Mouse (Mus musculus) lung, postnatal 4 days (tissue): ENCODE measurements at regions not wholly inside any gene's neighbourhood (a gene's known extent, or its start where the extent isn't known, plus 50 kb on each side); places are given as distances from the start of the nearest gene placed in this dataset.
A peak's percentile ranks its signal among the peaks of the same experiment; 100 is the strongest.

Experiments used
- DNase-seq, 2 experiments: peaks; one replicate each; pipeline ENCODE4 v3.0.0; 2021

- no peak for DNase-seq
Observed at GRCm38 (mm10) chr3:53393945-53394344, 69.2 kb downstream of the Nhlrc3 start.

GRCm38 (mm10) chr3:53381704-53382581 lies 81.2 kb downstream of the Nhlrc3 start:
- no peak for DNase-seq

DNA sequence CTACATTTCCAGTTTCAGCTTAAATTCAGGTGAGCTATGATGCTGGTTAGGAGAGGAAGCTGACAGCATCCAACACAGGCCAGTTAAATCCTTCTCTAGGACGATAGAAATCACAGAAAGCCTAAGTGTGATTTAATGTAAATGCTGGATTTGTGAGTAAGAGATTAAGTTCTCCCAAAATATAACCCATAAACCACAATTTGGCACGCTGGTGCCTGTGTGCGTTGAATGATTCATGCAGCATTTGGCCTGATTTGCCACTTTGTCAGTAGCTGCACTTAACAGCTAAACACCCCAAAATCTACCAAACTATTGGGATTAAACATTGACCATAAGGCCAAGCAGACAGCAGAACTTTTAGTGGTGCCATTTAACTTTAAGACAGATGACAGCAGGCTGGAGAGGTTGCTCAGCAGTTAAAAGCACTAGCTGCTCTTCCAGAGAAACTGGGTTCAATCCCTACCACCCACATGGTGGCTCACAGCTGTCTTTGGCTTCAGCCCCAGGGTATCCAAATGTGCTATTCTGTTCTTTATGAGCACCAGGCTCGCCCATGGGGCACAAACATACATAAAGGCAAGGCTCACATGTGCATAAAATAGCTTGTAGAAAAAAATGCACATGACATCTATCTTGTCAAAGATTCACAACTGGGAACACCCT lies 83.5 kb downstream of the Nhlrc3 start:
- DNase-seq: no peak

GRCm38 (mm10) chr3:53376864-53377447 lies 86.2 kb downstream of the Nhlrc3 start:
- no peak for DNase-seq

DNA sequence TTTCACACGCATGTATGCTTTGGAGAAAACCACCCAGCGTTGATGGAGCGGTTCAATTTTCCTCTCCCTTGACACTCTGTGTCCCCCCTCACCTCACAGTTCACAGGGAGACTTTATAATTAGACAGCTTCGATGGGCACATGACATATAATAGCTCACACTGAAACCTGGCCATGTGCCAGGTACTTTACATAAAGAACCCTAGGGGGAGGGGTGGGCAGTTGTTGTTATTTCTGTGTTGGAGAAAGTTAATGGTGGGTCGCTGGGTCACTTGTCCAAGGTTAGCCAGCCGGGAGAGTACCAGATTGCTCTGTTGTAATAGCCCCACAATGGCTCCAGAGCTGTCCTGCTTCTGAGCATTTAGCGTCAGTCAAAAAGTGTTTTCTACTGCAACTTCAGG lies 90.2 kb downstream of the Nhlrc3 start:
- no peak for DNase-seq

DNA sequence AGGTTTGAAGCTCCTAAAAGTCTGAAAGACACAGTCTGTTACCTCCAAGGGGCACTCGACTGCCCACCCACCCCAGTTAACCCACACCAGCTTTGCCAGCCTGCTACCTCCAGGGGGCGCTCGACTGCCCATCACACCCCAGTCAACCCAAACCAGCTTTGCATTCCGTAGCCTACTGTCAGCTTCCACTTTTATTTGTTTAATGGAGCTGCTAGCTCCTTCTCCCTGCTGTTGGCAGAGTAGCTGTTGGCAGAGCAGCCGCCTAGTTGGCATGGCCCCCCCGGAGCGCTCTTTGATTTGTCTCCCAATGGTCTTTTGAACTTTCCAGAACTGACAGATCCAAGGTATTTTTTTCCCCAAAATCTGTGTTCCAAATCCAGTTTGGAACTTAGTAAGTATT lies 91.2 kb downstream of the Nhlrc3 start:
- no peak for DNase-seq

DNA sequence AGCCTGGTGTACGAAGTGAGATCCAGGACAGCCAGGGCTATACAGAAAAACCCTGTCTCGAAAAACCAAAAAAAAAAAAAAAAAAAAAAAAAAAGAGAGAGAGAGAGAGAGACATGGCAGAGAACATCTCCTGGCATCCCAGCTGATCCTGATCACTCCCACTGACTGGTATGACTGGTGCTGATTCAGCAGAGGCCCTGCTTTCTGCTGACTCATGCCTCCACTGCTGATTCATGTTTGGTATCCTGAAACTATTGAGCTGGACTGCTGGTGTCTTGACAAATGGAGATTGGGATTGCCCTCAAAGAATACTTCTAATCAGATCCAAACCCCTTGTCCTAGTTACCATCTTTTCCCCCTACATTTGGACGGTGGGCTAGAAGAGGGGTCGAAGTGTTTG lies 101.9 kb downstream of the Nhlrc3 start:
- no peak for DNase-seq

DNA sequence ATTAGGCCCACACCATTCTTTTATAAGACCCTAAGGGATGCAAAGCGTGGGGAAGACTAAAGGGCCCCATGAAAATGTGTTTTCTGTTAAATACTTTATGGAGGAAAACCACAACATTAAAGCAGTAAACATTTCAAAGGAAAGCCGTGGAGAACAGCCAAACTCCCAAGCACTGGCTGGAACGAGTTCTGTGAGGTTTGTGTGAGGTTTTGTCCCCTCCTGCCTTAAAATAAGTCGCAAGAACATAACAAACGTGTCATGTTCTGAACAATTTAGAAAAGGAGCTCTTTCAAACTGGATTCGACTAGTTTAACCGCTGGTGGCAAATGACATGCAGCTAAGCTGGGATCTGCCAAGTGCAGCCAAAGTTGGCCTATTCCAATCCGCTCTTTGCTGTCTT lies 109.4 kb downstream of the Nhlrc3 start:
- DNase-seq: no peak

- DNase-seq: no peak
Observed at GRCm38 (mm10) chr3:53353282-53353681, 109.8 kb downstream of the Nhlrc3 start.

DNA sequence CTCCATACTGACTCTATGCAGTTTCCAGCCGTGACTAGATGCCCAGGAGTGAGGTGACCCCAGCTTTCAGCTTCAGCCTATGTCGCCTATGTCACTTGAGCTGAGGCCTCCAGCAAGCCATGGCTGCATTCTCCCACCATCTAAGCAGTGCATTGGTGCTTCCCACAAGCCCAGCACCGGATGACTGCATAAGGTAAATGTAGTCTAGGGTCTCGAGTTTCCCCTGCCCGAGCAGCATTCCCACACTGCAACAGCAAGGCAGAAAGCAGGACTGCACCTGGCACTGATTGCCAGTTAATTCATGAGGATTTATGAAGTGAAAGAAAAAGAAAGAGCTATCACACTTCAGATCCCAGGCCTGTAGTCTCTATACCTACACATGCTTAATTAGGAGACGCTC lies 119.5 kb downstream of the Nhlrc3 start:
- DNase-seq: no peak

DNA sequence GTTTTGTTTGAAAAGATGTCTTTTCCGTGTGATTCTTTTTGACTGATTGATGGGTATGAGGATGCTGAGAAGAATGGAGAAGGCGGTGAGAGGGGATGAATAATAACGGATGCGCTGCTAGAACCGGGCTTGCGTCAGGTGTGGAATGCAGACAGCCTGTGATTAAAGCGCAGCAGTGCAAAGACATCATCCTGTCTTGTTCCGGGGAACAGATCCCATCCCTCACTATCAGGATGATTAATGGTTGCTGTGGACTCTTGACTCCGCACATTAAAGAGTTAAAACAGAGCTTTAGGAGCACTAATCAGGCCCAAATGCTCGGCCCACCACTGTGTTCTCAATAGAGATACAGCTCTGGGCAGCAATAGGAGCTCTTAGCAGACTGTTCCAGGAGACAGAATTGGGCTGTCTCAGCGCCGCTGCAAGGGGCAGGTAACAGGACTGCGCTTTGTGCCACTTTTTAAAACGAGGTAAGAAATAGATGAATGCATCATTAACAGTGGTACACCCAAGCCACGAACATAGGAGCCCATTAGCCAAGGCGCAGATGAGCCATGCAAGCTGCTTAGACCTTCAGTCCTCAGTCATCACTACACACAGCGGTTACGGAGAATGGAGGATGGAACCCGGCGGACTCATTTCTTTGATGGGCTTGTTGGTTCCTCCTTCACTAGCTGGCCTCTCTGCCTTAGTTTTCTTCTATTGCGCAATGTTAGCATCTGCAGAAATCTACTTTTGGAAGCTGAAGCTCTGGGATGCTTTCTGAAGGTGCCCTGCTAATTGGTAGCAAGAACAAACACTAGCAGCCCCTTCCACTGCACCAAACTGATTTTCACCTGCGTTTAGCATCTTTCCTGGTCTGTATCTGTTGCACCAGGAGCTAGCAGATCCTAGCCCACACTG lies 121.6 kb downstream of the Nhlrc3 start:
- DNase-seq: no peak

DNA sequence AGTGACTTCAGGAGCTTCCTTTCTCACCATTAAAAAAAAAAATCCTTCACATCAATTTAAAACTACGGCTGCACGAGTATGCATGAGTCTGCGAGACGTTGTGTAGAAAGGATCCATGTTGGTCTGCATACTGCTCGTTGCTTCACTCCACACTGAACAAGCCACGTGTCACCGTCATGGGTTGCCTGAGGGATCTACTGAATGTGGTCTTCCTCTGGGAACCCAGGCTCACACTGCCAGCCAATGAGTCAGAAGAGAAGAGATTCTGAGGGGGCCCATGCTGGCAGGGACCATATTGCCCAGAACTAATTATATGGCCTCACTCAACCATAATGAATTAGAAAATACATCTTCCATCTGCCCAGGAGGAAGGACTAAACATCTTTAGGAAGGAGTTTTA lies 124.6 kb downstream of the Nhlrc3 start:
- no peak for DNase-seq

GRCm38 (mm10) chr3:53334051-53334450 lies 129.1 kb downstream of the Nhlrc3 start:
- no peak for DNase-seq

DNA sequence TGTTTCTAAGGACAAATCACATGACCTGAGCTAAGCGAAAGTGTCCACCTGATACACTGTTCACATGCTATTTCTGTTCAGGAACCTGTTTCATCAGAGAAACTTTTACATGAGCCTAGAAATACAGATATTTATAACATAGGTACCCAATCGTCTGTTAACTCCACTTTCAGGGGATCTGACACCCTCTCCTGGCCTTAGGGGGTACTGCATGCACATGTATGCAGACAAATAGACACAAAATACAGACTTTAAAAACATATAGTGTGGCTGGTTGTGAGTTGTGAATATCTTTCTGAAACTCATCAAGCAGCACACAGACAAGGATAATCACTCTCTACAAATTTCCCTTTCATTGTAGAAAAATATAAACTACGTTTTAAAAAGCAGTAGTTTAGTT lies 133.6 kb downstream of the Nhlrc3 start:
- peak in 1 of 2 experiments; percentile 19 for DNase-seq

DNA sequence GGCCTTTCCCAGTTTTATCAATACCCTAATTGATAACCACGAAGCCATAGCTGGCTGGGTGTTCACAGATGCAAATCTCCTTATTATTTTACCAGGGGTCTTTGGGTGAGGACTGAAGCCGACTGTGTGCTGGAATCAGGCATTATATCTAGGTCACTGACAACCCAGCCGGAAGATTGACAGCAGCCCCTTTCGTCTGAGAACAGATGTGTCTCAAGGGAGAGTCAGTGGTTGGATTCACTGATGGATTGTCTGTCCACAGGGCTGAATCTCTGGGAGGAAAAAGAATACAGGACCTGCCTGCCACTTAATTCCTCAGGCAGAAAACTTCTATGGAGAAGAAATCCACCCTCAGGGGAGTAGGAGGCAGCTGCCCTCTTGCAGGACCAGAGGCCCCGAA lies 135.7 kb downstream of the Nhlrc3 start:
- no peak for DNase-seq

- no peak for DNase-seq
Observed at GRCm38 (mm10) chr3:53326967-53327366, 136.2 kb downstream of the Nhlrc3 start.

DNA sequence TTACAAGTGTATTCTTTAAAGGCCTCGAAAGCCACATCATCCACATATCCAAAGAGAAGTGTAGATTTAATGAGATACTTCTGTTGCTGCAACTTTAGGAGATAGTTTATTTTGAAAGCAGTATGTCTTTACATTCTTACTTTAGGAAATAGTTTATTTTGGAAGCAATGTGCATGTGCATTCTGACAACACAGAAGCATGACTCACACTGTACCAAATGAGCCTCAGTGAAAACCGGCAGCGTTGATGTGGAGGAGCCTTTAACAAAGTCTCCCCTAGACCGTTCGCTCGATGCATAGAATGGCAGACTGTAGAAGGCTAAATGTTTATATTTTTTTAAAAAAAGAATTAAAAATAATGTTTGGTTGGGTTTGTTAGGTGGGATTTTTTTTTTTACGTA lies 138.1 kb downstream of the Nhlrc3 start:
- no peak for DNase-seq

DNA sequence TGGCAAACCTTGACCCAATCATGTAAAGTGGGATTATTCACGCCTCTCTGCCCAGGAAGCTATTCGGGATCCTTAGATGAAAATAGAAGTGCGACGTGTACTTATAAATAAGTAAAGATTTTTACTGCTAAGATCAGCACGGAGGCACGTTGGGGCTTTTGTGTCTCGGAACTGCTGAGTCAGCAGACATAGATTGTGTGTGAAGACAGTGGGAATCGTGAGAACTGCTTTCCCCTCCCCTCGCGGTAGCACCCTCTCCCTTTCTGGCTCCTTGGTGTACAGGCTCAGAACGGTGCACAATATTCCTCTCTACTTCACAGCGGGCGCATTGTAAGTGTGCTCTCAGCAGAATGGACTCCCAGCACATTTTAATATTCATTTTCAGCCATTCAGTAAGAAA lies 138.7 kb downstream of the Nhlrc3 start:
- DNase-seq: no peak

DNA sequence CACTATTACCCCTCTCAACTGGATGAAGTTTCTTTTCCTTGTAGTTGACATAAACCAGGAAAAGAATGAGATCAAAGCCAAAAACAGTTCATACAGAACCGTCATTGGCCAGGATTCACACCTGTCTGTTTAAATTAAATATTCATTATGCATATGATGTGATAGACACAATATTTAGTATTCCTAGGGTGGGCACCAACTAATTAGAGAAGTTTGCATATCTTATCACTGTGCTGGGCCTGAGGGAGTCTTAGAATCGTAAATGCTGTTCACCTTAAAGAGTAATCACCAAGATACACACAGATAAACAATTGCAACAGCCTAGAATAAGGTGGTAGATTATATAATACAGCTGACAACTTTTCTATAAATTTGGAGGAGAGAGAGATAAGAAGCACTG lies 147.7 kb downstream of the Nhlrc3 start:
- no peak for DNase-seq
